Mouse (Mus musculus): ENCODE results near the gene Olfr1133. TPM values are rescaled to one million over a fixed set of nuclear protein-coding genes. Genes with fewer than 3 reads are reported as not detected.
"Not testable (repeated sequence)": the region's sequence is repeated elsewhere in the genome, so short reads cannot be mapped to it uniquely, and the experiment has no call there.

The Olfr1133 gene
- not detected in 2 replicates for polyA plus RNA-seq (2015; fragmentation: Nextera tagmentation; extraction: Ambion mirVana)

- ATAC-seq (ENCODE audit: low read depth) = no peak
- H3K4me3 ChIP-seq (ENCODE audit: low read length) = no peak within 1 kb of the TSS
- no peaks in the 10 kb centered on the region for H3K36me3 ChIP-seq (ENCODE audit: control insufficient read depth, insufficient read depth, low read length)
- H3K27ac ChIP-seq (ENCODE audit: low read length) = no peak within 1 kb of the TSS
- H3K4me2 ChIP-seq (ENCODE audit: low read depth, low read length) = no peak within 1 kb of the TSS
- no peaks in the 10 kb centered on the region for H3K4me1 ChIP-seq (replicated peaks; ENCODE audit: control insufficient read depth, insufficient read depth, low read length)
- H3K9ac ChIP-seq (ENCODE audit: low read length) = no peak within 1 kb of the TSS
- H3K9me3 ChIP-seq (ENCODE audit: control insufficient read depth, low read length) = no peaks in the 10 kb centered on the region
- H3K27me3 ChIP-seq (ENCODE audit: control insufficient read depth, insufficient read depth, low read depth, low read length) = no peaks in the 10 kb centered on the region
Measured at GRCm38 (mm10) chr2:87647274-87647673, at the start of gene Olfr1133. TSS of gene Olfr1133 (minus strand) at chr2:87647374.

- no peak within 1 kb of the TSS for H3K27ac ChIP-seq (ENCODE audit: low read length)
- H3K4me2 ChIP-seq (ENCODE audit: low read depth, low read length) = no peak within 1 kb of the TSS
- H3K27me3 ChIP-seq (ENCODE audit: control insufficient read depth, insufficient read depth, low read depth, low read length) = no peaks in the 10 kb centered on the region
- no peaks in the 10 kb centered on the region for H3K36me3 ChIP-seq (ENCODE audit: control insufficient read depth, insufficient read depth, low read length)
- no peaks in the 10 kb centered on the region for H3K4me1 ChIP-seq (replicated peaks; ENCODE audit: control insufficient read depth, insufficient read depth, low read length)
- no peak for ATAC-seq (ENCODE audit: low read depth)
- H3K9ac ChIP-seq (ENCODE audit: low read length) = no peak within 1 kb of the TSS
- H3K4me3 ChIP-seq (ENCODE audit: low read length) = no peak within 1 kb of the TSS
- H3K9me3 ChIP-seq (ENCODE audit: control insufficient read depth, low read length) = no peaks in the 10 kb centered on the region
Measured at GRCm38 (mm10) chr2:87693847-87694246, 46.7 kb upstream of the Olfr1133 start, which contains the start of gene Olfr1136. TSS of gene Olfr1136 (minus strand) at chr2:87693947.

DNA sequence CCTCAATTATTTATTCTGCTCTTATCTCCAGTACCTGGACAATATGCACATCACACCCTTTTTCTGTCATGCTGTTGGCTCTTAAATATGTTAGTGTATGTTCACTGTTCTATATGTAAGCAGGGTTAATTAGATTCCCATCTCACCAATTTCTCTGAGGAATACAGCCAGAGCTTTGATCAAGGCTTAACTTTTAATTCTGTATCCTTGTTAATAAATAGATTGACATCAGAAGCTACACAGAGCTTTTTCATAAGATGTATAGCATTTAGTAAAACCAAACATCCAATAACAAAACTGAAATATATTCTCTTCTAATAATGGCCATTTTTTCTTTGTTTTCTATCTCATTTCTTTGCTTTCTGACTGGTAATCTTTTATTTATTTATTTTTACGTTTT, 26.4 kb upstream of the Olfr1133 start, which contains the start of gene Olfr1135:
Gene Olfr1135, minus strand, starts transcription at position 101 of the 400 bp plus-strand sequence.
- Histone ChIP-seq H3K27me3 (ENCODE audit: control insufficient read depth, insufficient read depth, low read depth, low read length) (no peaks in the 10 kb centered on the region), H3K36me3 (ENCODE audit: control insufficient read depth, insufficient read depth, low read length) (no peaks in the 10 kb centered on the region), H3K4me2 (ENCODE audit: low read depth, low read length) (no peak within 1 kb of the TSS), H3K27ac (ENCODE audit: low read length) (no peak within 1 kb of the TSS), H3K4me3 (ENCODE audit: low read length) (no peak within 1 kb of the TSS), H3K9me3 (ENCODE audit: control insufficient read depth, low read length) (no peaks in the 10 kb centered on the region), H3K4me1 (replicated peaks; ENCODE audit: control insufficient read depth, insufficient read depth, low read length) (no peaks in the 10 kb centered on the region), H3K9ac (ENCODE audit: low read length) (no peak within 1 kb of the TSS)
- 10% methylated on average over 1 of the region's 1 CpGs for WGBS
- no peak for ATAC-seq (ENCODE audit: low read depth)

DNA sequence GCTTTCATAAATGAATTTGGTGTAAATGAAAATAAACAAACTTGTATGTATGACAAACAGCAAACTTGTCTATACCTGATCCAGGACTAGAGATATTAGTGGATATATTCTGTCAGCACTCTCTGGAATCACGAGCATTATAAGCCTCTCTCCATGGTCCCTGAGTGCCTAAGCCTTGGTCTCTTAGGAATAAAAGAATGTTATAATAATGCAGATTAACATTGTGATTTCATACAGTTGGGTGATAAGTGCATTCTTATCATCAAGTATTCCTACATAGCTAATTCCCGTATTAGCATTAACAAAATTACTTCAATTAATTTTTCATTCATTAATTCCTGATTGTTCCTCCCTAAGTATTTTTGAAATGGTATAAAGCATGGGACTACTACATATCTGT, 11.2 kb upstream of the Olfr1133 start, which contains the start of gene Olfr1134:
Gene Olfr1134, minus strand, starts transcription at position 101 of the 400 bp plus-strand sequence.
- Histone ChIP-seq H3K9ac (ENCODE audit: low read length) (no peak within 1 kb of the TSS), H3K4me2 (ENCODE audit: low read depth, low read length) (no peak within 1 kb of the TSS), H3K4me3 (ENCODE audit: low read length) (no peak within 1 kb of the TSS), H3K4me1 (replicated peaks; ENCODE audit: control insufficient read depth, insufficient read depth, low read length) (no peaks in the 10 kb centered on the region), H3K27me3 (ENCODE audit: control insufficient read depth, insufficient read depth, low read depth, low read length) (no peaks in the 10 kb centered on the region), H3K36me3 (ENCODE audit: control insufficient read depth, insufficient read depth, low read length) (no peaks in the 10 kb centered on the region), H3K9me3 (ENCODE audit: control insufficient read depth, low read length) (no peaks in the 10 kb centered on the region), H3K27ac (ENCODE audit: low read length) (no peak within 1 kb of the TSS)
- WGBS = 69% methylated on average over 2 of the region's 2 CpGs
- ATAC-seq (ENCODE audit: low read depth) = no peak

- no peak for ATAC-seq (ENCODE audit: low read depth)
- Histone ChIP-seq H3K9ac (ENCODE audit: low read length) (no peak overlapping the region), H3K36me3 (ENCODE audit: control insufficient read depth, insufficient read depth, low read length) (no peaks in the 10 kb centered on the region), H3K4me2 (ENCODE audit: low read depth, low read length) (no peak overlapping the region), H3K27me3 (ENCODE audit: control insufficient read depth, insufficient read depth, low read depth, low read length) (no peaks in the 10 kb centered on the region), H3K4me1 (replicated peaks; ENCODE audit: control insufficient read depth, insufficient read depth, low read length) (no peaks in the 10 kb centered on the region), H3K27ac (ENCODE audit: low read length) (no peak overlapping the region), H3K9me3 (ENCODE audit: control insufficient read depth, low read length) (no peaks in the 10 kb centered on the region), H3K4me3 (ENCODE audit: low read length) (no peak overlapping the region)
Measured at GRCm38 (mm10) chr2:87642441-87642840, 4.7 kb downstream of the Olfr1133 start.

GRCm38 (mm10) chr2:87637435-87637834, 9.7 kb downstream of the Olfr1133 start, which contains the start of gene Olfr1132:
TSS of gene Olfr1132 (minus strand) at chr2:87637535.
- Histone ChIP-seq H3K27me3 (ENCODE audit: control insufficient read depth, insufficient read depth, low read depth, low read length) (no peaks in the 10 kb centered on the region), H3K4me2 (ENCODE audit: low read depth, low read length) (no peak within 1 kb of the TSS), H3K9ac (ENCODE audit: low read length) (no peak within 1 kb of the TSS), H3K4me1 (replicated peaks; ENCODE audit: control insufficient read depth, insufficient read depth, low read length) (no peaks in the 10 kb centered on the region), H3K9me3 (ENCODE audit: control insufficient read depth, low read length) (no peaks in the 10 kb centered on the region), H3K4me3 (ENCODE audit: low read length) (no peak within 1 kb of the TSS), H3K27ac (ENCODE audit: low read length) (no peak within 1 kb of the TSS), H3K36me3 (ENCODE audit: control insufficient read depth, insufficient read depth, low read length) (no peaks in the 10 kb centered on the region)
- no peak for ATAC-seq (ENCODE audit: low read depth)

DNA sequence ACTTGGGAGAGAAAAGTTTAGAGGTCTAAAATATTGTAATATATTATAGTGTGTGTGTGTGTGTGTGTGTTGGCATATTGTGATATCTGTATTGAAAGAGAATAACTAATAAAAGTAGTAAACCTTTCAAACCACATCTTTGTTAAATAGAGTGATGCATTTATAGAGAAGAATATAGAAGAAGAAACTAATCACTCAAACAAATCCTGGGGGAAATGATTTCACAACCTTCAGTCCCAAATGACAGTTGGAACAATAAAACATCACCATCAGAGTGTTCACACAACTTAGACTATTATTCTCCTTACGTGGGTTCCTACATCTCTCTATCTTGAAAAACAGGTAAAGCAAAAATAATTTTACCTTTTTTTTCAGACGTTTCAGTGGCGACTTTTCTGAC, 20.4 kb downstream of the Olfr1133 start, which contains the start of gene Olfr1131:
Gene Olfr1131, plus strand, starts transcription at position 301 of the 400 bp plus-strand sequence.
- H3K4me1 ChIP-seq (replicated peaks; ENCODE audit: control insufficient read depth, insufficient read depth, low read length) = no peaks in the 10 kb centered on the region
- H3K9ac ChIP-seq (ENCODE audit: low read length) = no peak within 1 kb of the TSS
- H3K4me2 ChIP-seq (ENCODE audit: low read depth, low read length) = no peak within 1 kb of the TSS
- no peaks in the 10 kb centered on the region for H3K36me3 ChIP-seq (ENCODE audit: control insufficient read depth, insufficient read depth, low read length)
- no peaks in the 10 kb centered on the region for H3K9me3 ChIP-seq (ENCODE audit: control insufficient read depth, low read length)
- 68% methylated on average over 3 of the region's 3 CpGs for WGBS
- no peak within 1 kb of the TSS for H3K27ac ChIP-seq (ENCODE audit: low read length)
- no peaks in the 10 kb centered on the region for H3K27me3 ChIP-seq (ENCODE audit: control insufficient read depth, insufficient read depth, low read depth, low read length)
- no peak within 1 kb of the TSS for H3K4me3 ChIP-seq (ENCODE audit: low read length)
- no peak for ATAC-seq (ENCODE audit: low read depth)

GRCm38 (mm10) chr2:87605912-87606311, 41.3 kb downstream of the Olfr1133 start, which contains the start of gene Olfr1130:
TSS of gene Olfr1130 (plus strand) at chr2:87606212.
- not testable (repeated sequence) for H3K9me3 ChIP-seq (ENCODE audit: control insufficient read depth, low read length); H3K4me2 ChIP-seq (ENCODE audit: low read depth, low read length); H3K4me1 ChIP-seq (replicated peaks; ENCODE audit: control insufficient read depth, insufficient read depth, low read length); H3K27ac ChIP-seq (ENCODE audit: low read length); H3K36me3 ChIP-seq (ENCODE audit: control insufficient read depth, insufficient read depth, low read length); H3K9ac ChIP-seq (ENCODE audit: low read length); H3K4me3 ChIP-seq (ENCODE audit: low read length); ATAC-seq (ENCODE audit: low read depth); H3K27me3 ChIP-seq (ENCODE audit: control insufficient read depth, insufficient read depth, low read depth, low read length)

All from lung, embryonic 16.5 days (tissue).